Mouse (Mus musculus) adrenal gland, adult 10 weeks (tissue): ENCODE results near the gene Vdac1. TPM values are rescaled to one million over a fixed set of nuclear protein-coding genes. Genes with fewer than 3 reads are reported as not detected.

ENCODE experiments used
- polyA plus RNA-seq: library from polyadenylated mRNA; stranded (reverse); fragments of 350-450 nt; fragmentation: Illumina TruSeq; extraction: RNeasy Lipid Tissue Mini Kit (QIAGEN cat#74804); gene quantifications from one replicate; pipeline ENCODE4 v1.2.3, GENCODE M21; 2014; ENCODE audit warnings: low read depth, low replicate concordance

Gene Vdac1
- 367 TPM for polyA plus RNA-seq

GRCm38 (mm10) chr11:52360471-52361277 is at the start of gene Vdac1:
TSS of gene Vdac1 (plus strand) at chr11:52360860.

GRCm38 (mm10) chr11:52395940-52396596 is 35.4 kb downstream of the Vdac1 start, which contains the start of gene 9530068E07Rik:
TSS of gene 9530068E07Rik (plus strand) at chr11:52396428.

Other genes starting within 250 kb of the Vdac1 start
- not detected for gene Olfr1373, start 215.3 kb upstream of the Vdac1 start, polyA plus RNA-seq
- not detected for gene Olfr1371, start 146.9 kb upstream of the Vdac1 start, polyA plus RNA-seq
- 1,778 TPM for gene Skp1a, start 128.9 kb upstream of the Vdac1 start, polyA plus RNA-seq
- 28.4 TPM for gene Tcf7, start 77.8 kb upstream of the Vdac1 start, polyA plus RNA-seq
- gene 9530068E07Rik, start 35.6 kb downstream of the Vdac1 start, polyA plus RNA-seq, result 260 TPM